Mouse (Mus musculus) erythroblast, embryonic 14.5 days (primary cell): ENCODE measurements around the gene Fli1. TPM values are rescaled to one million over a fixed set of nuclear protein-coding genes. Genes with fewer than 3 reads are reported as not detected.

ENCODE experiments used
- H3K27me3 ChIP-seq: 2 replicates; pipeline ENCODE4 v1.6.1; 2012; ENCODE audit warnings: inconsistent platforms; ENCODE audit not compliant: control insufficient read depth
- H3K36me3 ChIP-seq: 2 replicates; pipeline ENCODE4 v1.6.1; 2012; ENCODE audit warnings: mild to moderate bottlenecking, inconsistent platforms; ENCODE audit not compliant: control insufficient read depth
- H3K4me1 ChIP-seq: 2 replicates; pipeline ENCODE4 v1.6.1; 2012; ENCODE audit warnings: inconsistent platforms; ENCODE audit not compliant: control insufficient read depth
- H3K4me3 ChIP-seq: replicated peaks from 2 replicates; pipeline ENCODE3; 2012; ENCODE audit warnings: moderate library complexity, mild to moderate bottlenecking, inconsistent platforms
- H3K9me3 ChIP-seq: 2 replicates; pipeline ENCODE4 v1.6.1; 2012; ENCODE audit warnings: low read length, inconsistent platforms, mixed read lengths; ENCODE audit not compliant: control insufficient read depth
- GATA1 ChIP-seq: IDR thresholded peaks from 2 replicates; pipeline ENCODE4 v1.6.1; 2012; ENCODE audit warnings: low read length, inconsistent platforms, mixed read lengths
- TAL1 ChIP-seq: IDR thresholded peaks from 3 replicates; pipeline ENCODE4 v1.6.1; 2012; ENCODE audit warnings: low read length, inconsistent platforms, mixed read lengths
- polyA plus RNA-seq: library from polyadenylated mRNA; stranded (reverse); fragments of >175 nt; gene quantifications from 2 replicates; pipeline ENCODE4 v1.2.3, GENCODE M21; 2012

The Fli1 gene
- polyA plus RNA-seq, 1 experiment, result 0.05 TPM

GRCm38 (mm10) chr9:32519101-32520051, 23.3 kb downstream of the Fli1 start:
- H3K4me3 ChIP-seq, result no peak overlapping the region
- no peaks in the 10 kb centered on the region for H3K9me3 ChIP-seq
- peaks cover 17% of the 10 kb centered on the region for H3K4me1 ChIP-seq
- H3K36me3 ChIP-seq, result no peaks in the 10 kb centered on the region
- H3K27me3 ChIP-seq, result 0 out of 2 replicates have a peak, but pooled peaks cover 2% of the 10 kb centered on the region
- TF ChIP-seq TAL1, result no peak
- no peak for TF ChIP-seq GATA1

- Histone ChIP-seq H3K36me3 (no peaks in the 10 kb centered on the region), H3K4me3 (no peak overlapping the region), H3K4me1 (peaks cover 17% of the 10 kb centered on the region), H3K27me3 (0 out of 2 replicates have a peak, but pooled peaks cover 2% of the 10 kb centered on the region), H3K9me3 (no peaks in the 10 kb centered on the region)
- no peak for TF ChIP-seq TAL1
- TF ChIP-seq GATA1, result no peak
Observed at GRCm38 (mm10) chr9:32518351-32519075, 24.1 kb downstream of the Fli1 start.

- H3K27me3 ChIP-seq, result 0 out of 2 replicates have a peak, but pooled peaks cover 2% of the 10 kb centered on the region
- H3K9me3 ChIP-seq, result no peaks in the 10 kb centered on the region
- no peaks in the 10 kb centered on the region for H3K36me3 ChIP-seq
- peaks cover 17% of the 10 kb centered on the region for H3K4me1 ChIP-seq
- H3K4me3 ChIP-seq, result no peak overlapping the region
- TF ChIP-seq TAL1 (no peak), GATA1 (no peak)
Observed at GRCm38 (mm10) chr9:32516691-32517090, 26.0 kb downstream of the Fli1 start.

GRCm38 (mm10) chr9:32515894-32516686, 26.6 kb downstream of the Fli1 start:
- Histone ChIP-seq H3K4me1 (peaks cover 16% of the 10 kb centered on the region), H3K9me3 (no peaks in the 10 kb centered on the region), H3K27me3 (0 out of 2 replicates have a peak, but pooled peaks cover 2% of the 10 kb centered on the region), H3K36me3 (no peaks in the 10 kb centered on the region), H3K4me3 (no peak overlapping the region)
- TF ChIP-seq TAL1 (no peak), GATA1 (no peak)

- TF ChIP-seq TAL1, result no peak
- no peak for TF ChIP-seq GATA1
- H3K27me3 ChIP-seq, result peaks cover 2% of the 10 kb centered on the region; the same call in 1 of the 2 replicates
- no peaks in the 10 kb centered on the region for H3K36me3 ChIP-seq
- H3K9me3 ChIP-seq, result no peaks in the 10 kb centered on the region
- peaks cover 6% of the 10 kb centered on the region for H3K4me1 ChIP-seq
- H3K4me3 ChIP-seq, result no peak overlapping the region
Observed at GRCm38 (mm10) chr9:32514406-32515058, 28.1 kb downstream of the Fli1 start.

- Histone ChIP-seq H3K9me3 (no peaks in the 10 kb centered on the region), H3K27me3 (no peaks in the 10 kb centered on the region; the same call in 1 of the 2 replicates), H3K36me3 (no peaks in the 10 kb centered on the region), H3K4me3 (no peak overlapping the region), H3K4me1 (peaks cover 2% of the 10 kb centered on the region; the same call in 1 of the 2 replicates)
- no peak for TF ChIP-seq TAL1
- TF ChIP-seq GATA1, result no peak
Observed at GRCm38 (mm10) chr9:32513471-32513870, 29.2 kb downstream of the Fli1 start.

GRCm38 (mm10) chr9:32510454-32511263, 32.0 kb downstream of the Fli1 start:
- peaks cover 2% of the 10 kb centered on the region; the same call in 1 of the 2 replicates for H3K4me1 ChIP-seq
- H3K36me3 ChIP-seq, result no peaks in the 10 kb centered on the region
- H3K9me3 ChIP-seq, result no peaks in the 10 kb centered on the region
- no peak overlapping the region for H3K4me3 ChIP-seq
- TF ChIP-seq GATA1 (no peak), TAL1 (no peak)
- peaks cover 9% of the 10 kb centered on the region for H3K27me3 ChIP-seq

GRCm38 (mm10) chr9:32509706-32510156, 32.9 kb downstream of the Fli1 start:
- peaks cover 2% of the 10 kb centered on the region; the same call in 1 of the 2 replicates for H3K4me1 ChIP-seq
- no peaks in the 10 kb centered on the region for H3K9me3 ChIP-seq
- H3K36me3 ChIP-seq, result no peaks in the 10 kb centered on the region

More at GRCm38 (mm10) chr9:32509706-32510156, 32.9 kb downstream of the Fli1 start:
- peaks cover 9% of the 10 kb centered on the region for H3K27me3 ChIP-seq
- TF ChIP-seq GATA1 (no peak), TAL1 (no peak)
- no peak overlapping the region for H3K4me3 ChIP-seq
